Mouse (Mus musculus) embryonic stem cell, embryonic (primary cell): Measurements from ENCODE around the gene Tmbim6.

Source experiments
- CTCF ChIA-PET, 4 experiments: fragments of 300-600 bp in 2 of 4; fragments of 350-600 bp in 2 of 4; sonication (Branson Sonifier 250); formaldehyde crosslinking; loops; one replicate each; lab custom pipeline; 2022; ENCODE audit warnings: inconsistent platforms in 2 of 4; lab: Charles Lee
- POLR2A ChIA-PET, 4 experiments: fragments of 300-600 bp in 2 of 4; fragments of 350-600 bp in 2 of 4; sonication (Branson Sonifier 250); formaldehyde crosslinking; loops; one replicate each; lab custom pipeline; 2022; ENCODE audit warnings: antibody characterized with exemption in 4 of 4, inconsistent platforms in 1 of 4; lab: Charles Lee

The Tmbim6 gene

DNA sequence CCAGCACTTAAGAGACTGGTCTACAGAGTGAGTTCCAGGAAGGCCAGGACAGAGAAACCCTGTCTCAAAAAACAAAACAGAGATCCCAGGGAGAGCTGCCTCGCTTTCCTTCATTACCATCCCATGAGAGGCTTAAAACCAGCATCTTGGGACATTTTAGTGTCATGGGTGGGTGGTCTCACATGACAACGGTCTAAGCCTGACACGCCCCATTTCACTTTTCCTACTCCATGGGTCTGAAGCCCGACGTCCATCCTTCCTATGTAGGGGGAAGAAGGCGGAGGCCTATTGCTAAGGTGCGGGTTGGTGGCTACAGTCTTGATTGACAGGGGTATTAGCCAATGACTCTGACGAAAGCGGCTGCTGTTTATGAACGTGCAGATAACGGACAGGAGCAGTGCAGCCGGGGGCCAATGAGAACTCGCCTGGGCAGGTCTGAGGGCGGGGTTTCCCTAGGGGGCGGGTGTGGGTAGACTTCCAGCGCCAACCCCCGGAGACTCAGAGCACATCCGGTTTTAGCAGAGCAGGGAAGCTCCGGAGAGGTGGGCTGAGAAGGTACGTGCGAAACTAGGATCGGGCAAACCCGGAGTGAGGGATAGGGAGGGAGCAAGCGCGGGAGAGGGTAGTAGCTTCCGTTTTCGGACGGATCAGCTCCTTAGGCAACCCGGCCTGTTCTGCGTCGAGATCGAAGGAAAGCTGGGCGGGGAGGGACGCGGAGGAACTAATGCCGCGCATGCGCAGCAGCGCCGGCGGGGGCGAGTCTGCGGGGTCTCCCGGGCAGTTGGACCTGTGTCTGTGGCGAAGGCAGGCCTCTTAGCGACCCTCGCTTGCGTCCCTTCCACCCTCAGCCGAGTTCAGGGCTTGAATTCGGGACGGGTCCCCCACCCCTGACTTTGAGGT, at the start of gene Tmbim6:
Tmbim6 (plus strand) TSS at position 397 of the 900 bp plus-strand sequence.
- ChIA-PET POLR2A (interaction anchor here in 3 of 4 experiments (0.5 to 4.2 kb wide), 63 partner anchors 8 to 1223 kb away, joined by 3 to 31 read pairs (median 4); partner anchors contain the start of genes Nckap5l (in 2 of the 3), Tuba1c (in 2 of the 3), Bcdin3d (in 1 of the 3) and Cox14 (in 1 of the 3)), CTCF (interaction anchor here (0.5 to 2.1 kb wide), 19 partner anchors 23 to 745 kb away, joined by 3 to 18 read pairs (median 4); no protein-coding TSS in a partner anchor)

DNA sequence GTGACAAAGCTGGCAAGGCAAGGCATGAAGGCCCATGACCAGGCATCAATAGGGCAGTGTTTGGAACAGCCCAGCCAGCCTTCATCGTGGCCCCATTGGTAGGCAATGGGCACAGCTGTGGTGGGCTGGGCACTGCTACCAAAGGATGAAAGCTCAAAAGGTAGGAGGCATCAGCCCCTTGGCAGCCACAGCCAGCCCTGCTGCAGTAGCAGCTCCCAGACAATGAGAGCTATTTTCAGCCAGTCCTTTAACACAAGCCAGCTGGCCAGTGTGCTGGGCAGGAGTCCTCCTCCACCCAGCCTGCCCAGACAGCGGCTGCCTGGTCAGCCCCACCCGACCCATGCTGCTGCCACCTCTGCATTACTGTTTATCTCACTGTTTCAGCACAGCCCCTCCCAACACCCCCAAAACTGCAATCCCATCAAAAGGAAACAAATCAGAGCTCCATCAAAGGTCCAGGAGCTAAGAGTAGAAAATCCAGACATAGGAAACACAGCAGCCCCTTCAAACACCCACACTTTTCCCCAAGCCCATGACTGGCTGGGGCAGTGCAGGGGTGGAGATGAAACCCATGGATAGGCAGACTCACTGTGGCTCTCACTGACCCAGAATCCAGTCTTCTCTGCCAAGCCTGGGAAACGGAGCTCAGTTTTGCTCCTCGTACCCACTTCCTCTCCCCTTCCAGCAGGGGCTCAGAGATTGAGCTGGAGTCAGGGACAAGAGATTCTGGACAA, 49.1 kb upstream of the Tmbim6 start:
- CTCF ChIA-PET = interaction anchor here in 3 of 4 experiments (0.6 to 1.6 kb wide), 8 partner anchors 24 to 478 kb away, joined by 3 to 4 read pairs (median 3); no protein-coding TSS in a partner anchor
- POLR2A ChIA-PET = interaction anchor here in 3 of 4 experiments (0.7 to 1.8 kb wide), 11 partner anchors 8 to 73 kb away, joined by 3 to 5 read pairs (median 3); partner anchors contain the start of gene Tmbim6 (in 1 of the 3)

DNA sequence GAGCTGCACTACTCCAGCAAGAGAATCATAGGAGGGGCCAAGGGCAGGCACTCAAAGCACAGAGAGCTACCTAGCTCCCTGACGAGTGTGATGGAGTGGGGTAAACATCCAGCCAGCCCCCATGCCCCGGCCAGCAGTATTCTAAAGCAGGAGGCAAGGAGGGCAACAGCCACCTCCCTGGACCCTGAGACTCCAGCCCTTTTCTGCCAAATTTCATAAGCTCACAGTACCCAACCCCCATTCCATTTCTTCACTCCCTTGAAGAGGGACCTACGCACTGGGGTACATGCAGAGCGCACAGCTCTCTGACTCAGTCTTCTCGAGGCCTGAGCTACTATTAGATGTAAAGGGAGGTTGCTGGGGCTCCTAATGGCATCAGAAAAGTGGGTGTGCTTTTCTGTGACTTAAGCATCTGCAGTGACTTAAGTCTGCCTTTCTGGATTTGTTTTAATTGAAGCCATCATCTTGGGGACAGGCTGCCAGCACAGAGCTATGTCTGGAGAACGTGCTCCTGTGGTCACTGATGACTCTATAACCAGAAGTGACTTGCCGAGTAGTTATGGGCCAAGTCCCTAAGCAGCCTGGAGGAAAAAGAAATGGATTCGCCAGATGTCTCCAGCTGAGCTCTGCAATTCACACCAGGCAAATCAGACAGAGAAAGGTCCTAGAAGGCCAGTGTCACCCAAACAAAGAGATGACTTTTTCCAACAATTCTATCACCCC, 48.4 kb upstream of the Tmbim6 start:
- ChIA-PET POLR2A (interaction anchor here in 3 of 4 experiments (0.7 to 1.8 kb wide), 13 partner anchors 8 to 314 kb away, joined by 3 to 5 read pairs (median 3); partner anchors contain the start of genes Tmbim6 (in 1 of the 3) and Tuba1c (in 1 of the 3)), CTCF (interaction anchor here in 3 of 4 experiments (0.6 to 1.6 kb wide), 9 partner anchors 14 to 478 kb away, joined by 3 to 4 read pairs (median 3); no protein-coding TSS in a partner anchor)

DNA sequence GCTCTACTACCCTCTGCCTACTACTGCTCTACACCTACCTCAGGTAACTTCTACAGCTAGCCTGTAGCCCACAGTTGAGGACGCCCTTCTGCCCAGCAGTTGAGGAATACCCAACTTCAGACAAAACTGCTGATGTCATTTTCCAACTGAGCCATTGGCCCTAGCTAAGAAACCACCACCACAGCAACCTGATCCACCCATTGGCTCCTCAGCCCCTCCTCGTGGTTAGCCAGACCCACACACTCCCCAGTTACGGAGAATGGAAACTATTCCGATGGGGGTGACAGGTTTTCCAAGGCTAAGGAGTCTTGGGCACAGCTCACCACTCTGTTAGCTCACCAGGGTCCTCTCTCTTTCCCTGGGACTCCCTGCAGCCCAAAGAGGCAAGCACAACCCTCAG, 47.7 kb upstream of the Tmbim6 start:
- CTCF ChIA-PET = interaction anchor here in 2 of 4 experiments (0.8 to 1.6 kb wide), 4 partner anchors 15 to 351 kb away, joined by 3 to 4 read pairs (median 4); no protein-coding TSS in a partner anchor
- POLR2A ChIA-PET = interaction anchor here in 3 of 4 experiments (0.9 to 1.8 kb wide), 9 partner anchors 9 to 315 kb away, joined by 3 to 5 read pairs (median 4); partner anchors contain the start of gene Tuba1c (in 1 of the 3)

DNA sequence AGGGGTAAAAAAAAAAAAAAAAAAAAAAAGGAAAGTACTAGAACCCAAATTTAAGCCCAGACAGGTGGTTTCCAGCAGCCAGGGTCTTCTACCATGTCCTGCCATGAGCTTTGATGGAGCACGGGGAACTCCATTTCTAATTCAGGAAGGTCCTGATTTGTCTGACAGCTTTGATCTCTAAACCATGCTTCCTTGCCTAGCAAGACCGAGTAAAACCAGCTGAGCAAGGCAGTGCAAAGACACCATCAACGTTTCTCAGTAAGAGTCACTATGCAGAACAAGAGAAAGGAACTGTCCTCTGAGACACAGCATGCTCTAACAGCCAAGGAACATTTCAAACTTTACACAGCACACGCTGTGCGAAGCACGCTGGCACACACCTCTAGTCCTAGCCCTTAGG, 41.1 kb upstream of the Tmbim6 start:
- ChIA-PET POLR2A (interaction anchor here in 3 of 4 experiments (0.5 to 2.5 kb wide), 12 partner anchors 8 to 631 kb away, joined by 3 to 10 read pairs (median 3); no protein-coding TSS in a partner anchor), CTCF (interaction anchor here in 3 of 4 experiments (0.6 to 0.7 kb wide), 7 partner anchors 10 to 358 kb away, joined by 3 to 18 read pairs (median 4); no protein-coding TSS in a partner anchor)

DNA sequence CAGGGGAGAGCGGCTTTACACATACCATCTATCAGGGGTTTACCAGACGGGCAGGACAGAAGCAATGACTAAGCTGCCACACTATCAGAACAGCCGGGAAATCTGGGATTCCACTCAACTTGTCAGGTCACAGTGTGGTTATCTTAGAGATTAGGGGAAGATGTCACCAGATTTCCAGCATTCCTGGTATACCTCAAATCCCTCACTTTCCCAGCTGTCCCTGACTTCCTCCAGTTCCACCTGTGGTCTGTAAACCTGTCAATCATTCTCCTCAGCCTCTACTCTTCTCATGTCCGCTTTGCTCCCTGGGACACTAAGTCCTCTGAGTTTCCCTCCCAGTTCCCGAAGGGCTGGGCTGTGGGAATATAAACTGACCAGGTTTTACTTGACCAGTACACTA, 40.4 kb upstream of the Tmbim6 start:
- POLR2A ChIA-PET = interaction anchor here in 2 of 4 experiments (1.2 to 2.5 kb wide), 3 partner anchors 9 to 13 kb away, joined by 3 to 10 read pairs (median 5); no protein-coding TSS in a partner anchor
- CTCF ChIA-PET = interaction anchor here in 2 of 4 experiments (0.6 kb wide), 2 partner anchors 32 to 326 kb away, joined by 3 to 5 read pairs; no protein-coding TSS in a partner anchor

DNA sequence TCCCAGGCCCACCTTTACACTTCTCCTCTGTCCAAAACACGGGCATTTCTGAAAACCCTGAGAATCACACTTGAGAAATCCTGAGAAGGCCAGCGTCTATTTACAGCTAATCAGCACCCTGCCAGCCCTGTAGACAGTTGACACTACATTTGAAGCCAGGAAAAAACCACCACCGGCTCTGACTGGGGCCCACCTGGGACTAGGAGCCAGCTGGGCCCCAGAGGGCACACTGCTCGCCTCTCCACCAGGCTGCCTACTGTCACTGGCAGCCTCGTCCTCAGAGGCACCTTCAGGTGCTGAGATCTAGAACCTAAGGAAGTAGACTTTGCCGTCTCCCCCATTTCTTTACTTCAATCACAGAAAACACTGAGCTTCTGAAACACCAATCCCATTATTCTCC, 37.0 kb upstream of the Tmbim6 start:
- POLR2A ChIA-PET = interaction anchor here in 2 of 4 experiments (0.6 to 1.3 kb wide), 2 partner anchors 11 to 48 kb away, joined by 3 to 4 read pairs; no protein-coding TSS in a partner anchor
- CTCF ChIA-PET = interaction anchor here in 1 of 4 experiments (0.5 to 0.6 kb wide), 2 partner anchors 28 to 29 kb away, joined by 4 to 11 read pairs; no protein-coding TSS in a partner anchor

DNA sequence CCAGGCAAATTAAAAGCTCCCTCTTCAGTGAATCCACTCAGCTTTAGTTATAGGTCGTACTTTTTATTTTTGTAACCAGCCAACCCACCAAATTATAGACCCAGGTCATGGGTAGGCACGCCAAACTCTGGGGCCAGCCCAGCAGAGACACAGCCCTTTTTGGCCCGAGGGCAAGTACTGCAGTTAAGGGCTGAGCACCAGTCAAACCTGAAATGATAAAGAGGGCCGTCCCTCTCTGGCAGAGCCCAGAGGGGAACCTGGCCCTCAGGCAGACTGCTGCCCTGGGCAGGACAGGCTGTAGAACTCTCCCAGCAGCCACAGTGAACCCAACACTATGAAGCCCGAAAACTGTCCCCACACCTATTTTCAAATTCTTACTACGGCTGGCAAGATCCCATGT, 36.2 kb upstream of the Tmbim6 start:
- CTCF ChIA-PET = interaction anchor here in 1 of 4 experiments (0.6 kb wide), 1 partner anchor 584 kb away, joined by 3 read pairs; no protein-coding TSS in a partner anchor
- POLR2A ChIA-PET = interaction anchor here in 1 of 4 experiments (1.3 kb wide), 1 partner anchor 12 kb away, joined by 4 read pairs; no protein-coding TSS in a partner anchor

DNA sequence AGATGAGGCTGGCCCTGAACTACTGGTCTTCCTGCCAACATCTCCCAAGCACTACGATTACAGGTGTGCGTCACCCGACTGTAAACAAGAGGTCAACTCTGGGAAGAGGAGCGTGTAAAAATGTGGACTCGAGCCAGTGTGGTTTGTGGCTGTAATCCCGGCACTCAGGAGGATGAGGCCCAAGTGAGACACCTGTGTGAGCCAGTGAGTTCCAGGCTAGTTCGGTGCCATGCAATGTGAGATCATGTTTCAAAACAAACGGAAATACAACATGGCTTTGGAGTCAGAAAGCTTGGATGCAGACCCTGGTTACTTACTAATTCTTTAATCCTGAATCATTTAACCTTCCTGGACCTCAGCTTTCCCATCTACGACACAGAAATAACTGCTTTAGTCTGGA, 33.7 kb upstream of the Tmbim6 start:
- ChIA-PET CTCF (interaction anchor here in 3 of 4 experiments (0.5 to 1.9 kb wide), 5 partner anchors 11 to 842 kb away, joined by 3 to 6 read pairs (median 5); partner anchors contain the start of gene Fmnl3 (in 1 of the 3)), POLR2A (interaction anchor here in 3 of 4 experiments (0.6 to 1.5 kb wide), 8 partner anchors 9 to 266 kb away, joined by 3 to 5 read pairs (median 3); partner anchors contain the start of genes Dnajc22 (in 1 of the 3) and Fmnl3 (in 1 of the 3))

DNA sequence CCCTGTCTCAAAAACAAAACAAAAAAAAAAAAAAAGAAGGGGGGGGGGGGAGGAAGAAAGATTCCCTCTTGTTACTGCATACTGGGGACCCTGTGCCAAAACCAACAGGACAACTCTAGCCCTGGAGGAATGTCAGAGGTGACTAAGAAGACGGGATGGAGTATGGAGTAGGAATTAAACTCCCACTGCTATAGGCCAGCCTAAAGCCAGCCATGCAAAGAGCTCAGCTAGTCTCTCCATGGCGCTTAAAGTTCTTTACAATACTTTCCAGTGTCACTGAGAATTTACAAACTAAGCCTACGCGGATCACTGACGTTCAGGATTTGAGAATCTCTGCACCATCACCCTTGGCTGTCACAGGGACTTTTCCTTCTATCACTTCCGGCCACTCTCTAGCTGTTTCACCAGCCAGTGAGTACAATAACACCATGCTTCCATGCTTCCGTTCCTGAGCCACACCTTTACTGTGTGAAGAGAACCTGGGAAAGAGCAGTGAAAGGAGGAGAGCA, 28.6 kb upstream of the Tmbim6 start:
- ChIA-PET POLR2A (interaction anchor here (0.5 to 2.3 kb wide), 12 partner anchors 10 to 1249 kb away, joined by 3 to 10 read pairs (median 3); no protein-coding TSS in a partner anchor), CTCF (interaction anchor here in 2 of 4 experiments (0.6 kb wide), 3 partner anchors 47 to 1559 kb away, joined by 3 to 4 read pairs (median 3); no protein-coding TSS in a partner anchor)

DNA sequence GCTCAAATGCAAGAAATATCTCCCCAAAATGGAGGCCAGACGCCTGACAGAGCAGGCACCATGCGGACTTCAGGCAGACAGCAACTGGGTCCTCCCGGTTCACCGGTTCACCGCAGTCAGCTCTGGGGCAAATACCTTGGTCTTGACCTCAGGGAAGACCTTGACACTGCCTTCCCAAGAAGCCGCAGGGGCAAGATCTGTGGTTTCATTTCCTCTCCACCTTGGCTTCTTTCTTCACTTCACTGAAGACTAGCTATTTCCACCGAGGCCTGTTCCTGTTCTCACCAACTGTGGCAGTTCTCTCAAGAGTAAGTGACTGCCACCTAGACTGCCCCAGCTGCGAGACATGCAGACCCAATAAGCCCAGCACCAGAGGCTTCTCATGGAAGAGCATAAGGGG, 27.8 kb upstream of the Tmbim6 start:
- ChIA-PET CTCF (interaction anchor here in 3 of 4 experiments (0.6 to 1.0 kb wide), 4 partner anchors 16 to 565 kb away, joined by 3 read pairs; no protein-coding TSS in a partner anchor), POLR2A (interaction anchor here (0.6 to 2.3 kb wide), 10 partner anchors 9 to 336 kb away, joined by 3 to 10 read pairs (median 3); no protein-coding TSS in a partner anchor)

DNA sequence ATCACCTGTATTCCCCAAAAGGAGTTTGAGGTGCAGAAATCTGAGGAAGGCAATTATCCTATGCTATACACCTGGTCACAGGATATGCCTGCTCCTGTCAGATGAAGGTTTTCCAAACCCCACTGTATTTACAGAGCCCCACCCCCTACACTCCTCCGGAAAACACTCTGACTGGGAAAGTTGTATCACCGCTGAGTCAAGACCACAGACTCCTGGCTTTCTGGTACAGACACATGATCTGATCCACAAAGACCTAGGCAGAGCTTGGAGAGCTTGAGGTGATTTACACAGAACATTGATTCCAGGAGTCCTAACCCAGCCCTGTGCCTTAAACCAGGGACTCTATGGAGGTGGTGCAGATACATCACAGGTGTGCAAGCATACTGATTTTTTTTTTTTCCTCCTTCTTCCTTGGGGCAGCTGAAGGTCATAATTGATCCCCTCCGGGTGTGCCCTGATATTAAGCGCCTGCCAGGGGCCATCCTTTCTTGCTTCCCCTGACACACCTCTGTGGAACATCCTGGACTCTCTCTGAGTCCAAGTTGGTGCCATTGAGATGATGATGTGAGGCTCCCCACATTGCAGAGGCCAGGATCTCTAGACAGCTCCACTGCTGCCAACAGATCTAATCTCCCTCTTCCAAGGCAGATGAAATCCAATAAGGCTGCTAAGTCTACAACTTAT, 24.0 kb upstream of the Tmbim6 start:
- ChIA-PET CTCF (interaction anchor here in 2 of 4 experiments (0.6 kb wide), 3 partner anchors 48 to 323 kb away, joined by 3 to 6 read pairs (median 3); no protein-coding TSS in a partner anchor), POLR2A (interaction anchor here in 2 of 4 experiments (0.7 to 1.7 kb wide), 8 partner anchors 10 to 156 kb away, joined by 3 to 5 read pairs (median 3); no protein-coding TSS in a partner anchor)

DNA sequence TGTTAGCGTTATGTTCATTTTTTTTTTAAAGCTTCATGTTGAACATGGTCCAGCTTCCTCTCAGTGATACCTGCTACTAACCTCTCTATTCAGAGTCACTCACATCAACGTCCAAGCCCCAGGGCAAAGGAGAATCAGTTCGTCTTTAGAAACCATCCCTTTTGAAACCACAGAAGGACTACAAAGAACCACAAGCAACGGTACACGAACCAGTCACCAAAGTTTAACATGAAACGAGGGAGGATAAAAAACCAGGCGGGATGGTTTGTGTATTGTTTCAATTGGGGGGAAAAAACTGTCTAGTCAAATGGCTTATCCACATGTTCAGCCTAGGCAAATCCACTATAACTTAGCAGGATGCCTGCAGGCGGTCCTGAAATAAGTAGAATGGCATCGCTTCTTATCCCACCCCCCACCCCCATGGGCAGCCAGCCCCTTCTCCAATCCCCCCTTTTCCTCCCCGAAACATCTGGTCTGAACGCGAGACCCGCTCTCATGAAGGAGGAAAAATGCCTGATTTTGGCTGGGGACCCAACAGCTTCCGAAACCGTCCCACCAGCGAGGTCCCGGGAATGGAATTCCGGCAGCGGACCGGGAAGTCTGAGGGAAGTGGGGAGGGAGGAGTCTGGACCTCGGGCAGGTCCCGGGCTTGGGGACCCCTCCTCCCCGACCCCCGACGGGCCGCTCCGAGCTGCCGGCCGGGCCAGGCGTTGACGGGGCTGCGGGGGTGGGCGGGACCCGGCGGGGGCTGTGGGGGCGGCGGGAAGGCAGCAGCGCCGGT, 23.1 kb upstream of the Tmbim6 start:
- POLR2A ChIA-PET = interaction anchor here in 2 of 4 experiments (0.6 to 2.0 kb wide), 13 partner anchors 10 to 500 kb away, joined by 3 to 9 read pairs (median 3); partner anchors contain the start of genes Tmbim6 (in 1 of the 2) and Tuba1c (in 1 of the 2)
- CTCF ChIA-PET = interaction anchor here (0.6 to 1.4 kb wide), 7 partner anchors 9 to 323 kb away, joined by 3 to 8 read pairs (median 4); no protein-coding TSS in a partner anchor

DNA sequence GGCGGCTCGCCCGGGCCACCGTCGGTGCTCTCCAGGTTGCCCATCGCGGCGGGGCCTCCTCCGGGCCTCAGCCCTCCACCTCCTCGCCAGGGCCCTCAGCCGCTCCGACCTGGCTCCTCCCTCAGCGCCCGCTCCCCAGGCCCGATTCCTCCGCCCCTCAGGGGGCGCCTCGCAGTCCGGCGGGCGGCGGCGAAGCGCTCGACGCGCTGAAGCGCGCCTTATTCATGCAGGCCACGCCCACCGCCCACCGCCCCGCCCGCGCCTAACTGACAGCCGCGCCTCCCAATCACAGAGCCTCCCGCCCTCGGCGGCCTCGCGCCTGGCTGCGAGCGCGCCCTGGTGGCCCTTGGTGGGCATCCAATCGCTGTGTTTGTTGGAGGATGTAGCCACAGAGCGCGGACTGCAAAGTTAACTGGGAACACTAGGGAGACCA, 22.4 kb upstream of the Tmbim6 start, which contains the start of gene Fmnl3:
Fmnl3 (minus strand) TSS at position 224 of the 433 bp plus-strand sequence.
- ChIA-PET POLR2A (interaction anchor here (0.6 to 2.0 kb wide), 12 partner anchors 9 to 1857 kb away, joined by 3 to 19 read pairs (median 5); partner anchors contain the start of genes Tmbim6 (in 1 of the 4) and Tuba1c (in 1 of the 4)), CTCF (interaction anchor here in 3 of 4 experiments (0.7 to 1.4 kb wide), 5 partner anchors 11 to 1551 kb away, joined by 3 to 12 read pairs (median 7); no protein-coding TSS in a partner anchor)
